Mouse (Mus musculus): ENCODE data around the gene Cym.

DNA sequence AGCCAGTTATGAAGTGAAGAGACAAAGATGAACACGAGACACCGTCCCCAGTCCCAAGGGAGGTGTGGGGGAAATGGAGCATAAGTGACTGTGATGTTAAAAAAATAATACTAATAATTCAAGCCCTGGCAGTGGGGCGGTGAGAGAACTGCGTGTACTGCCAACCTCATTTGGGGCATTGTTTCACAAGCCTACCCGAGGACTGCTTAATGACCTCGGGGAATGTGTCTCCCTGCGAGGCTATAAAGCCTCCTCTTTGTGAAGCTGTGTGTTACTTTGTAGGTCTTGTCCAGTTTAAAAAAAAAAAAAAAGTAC, 40.3 kb upstream of the Cym start:
- TF ChIP-seq CTCF (IDR thresholded peaks at IDR 0.05; ENCODE audit: low read depth) (no peak), EP300 (IDR thresholded peaks at IDR 0.05; ENCODE audit: low read depth) (no peak)

All from heart, postnatal 0 days (tissue).